Mouse (Mus musculus) lung, postnatal 0 days (tissue): ENCODE results near the gene Ulk3.

ENCODE experiments used
- CTCF ChIP-seq: IDR thresholded peaks from 2 replicates; pipeline ENCODE4 v1.5.1; 2016; ENCODE audit warnings: antibody characterized with exemption, mild to moderate bottlenecking
- EP300 ChIP-seq: IDR thresholded peaks from 2 replicates; pipeline ENCODE4 v1.6.1; 2016; ENCODE audit warnings: antibody characterized with exemption, mild to moderate bottlenecking, control low read depth

GRCm38 (mm10) chr9:57597929-57598382, 8.7 kb downstream of the Ulk3 start:
- TF ChIP-seq CTCF (no peak), EP300 (no peak)
